Mouse (Mus musculus) heart, postnatal 14 days (tissue): ENCODE data around the gene Dmrtc1b. TPM values are rescaled to one million over a fixed set of nuclear protein-coding genes. Genes with fewer than 3 reads are reported as not detected.
"Not testable (repeated sequence)": the region's sequence is repeated elsewhere in the genome, so short reads cannot be mapped to it uniquely, and the experiment has no call there.

Experiments
- DNase-seq, 2 experiments: peaks; one replicate each; pipeline ENCODE4 v3.0.0; 2021 to 2022
- intact Hi-C: fragments of 180-260 bp; cut with DNase I; formaldehyde crosslinking; loops from one replicate; pipeline ENCODE4 v1.15.1; 2025
- long read RNA-seq, 2 experiments: library from polyadenylated mRNA; stranded (forward); transcript quantifications; one replicate each; pipeline ENCODE4 v2.0.0; 2021
- total RNA-seq, 2 experiments: library from RNA; stranded (reverse); gene quantifications; 2 replicates each; pipeline ENCODE4 v1.2.3; 2021

Dmrtc1b gene
- total RNA-seq = not detected
- long read RNA-seq, experiment 1 = 0 reads
- long read RNA-seq, experiment 2 = 0 reads

GRCm38 (mm10) chrX:102707535-102707934 lies at the start of gene Dmrtc1b, which contains the start of gene Gm9112:
Dmrtc1b (plus strand) TSS chrX:102707865.
Gm9112 (minus strand) TSS chrX:102707635.
- intact Hi-C loops, DNase-seq: not testable (repeated sequence)

- intact Hi-C loops = no loop called here
- peak; percentile 2 to 42 for DNase-seq
These were observed 47.0 kb upstream of the Dmrtc1b start for GRCm38 (mm10) chrX:102660712-102661111.

GRCm38 (mm10) chrX:102666641-102667040 lies 41.0 kb upstream of the Dmrtc1b start:
- intact Hi-C loops = no loop called here
- DNase-seq = no peak

- intact Hi-C loops, DNase-seq: not testable (repeated sequence)
These were observed 23.0 kb upstream of the Dmrtc1b start for GRCm38 (mm10) chrX:102684706-102685105.

GRCm38 (mm10) chrX:102686872-102687271 lies 20.8 kb upstream of the Dmrtc1b start, which contains the start of gene Gm3880:
Gm3880 (minus strand) TSS chrX:102686972.
- intact Hi-C loops, DNase-seq: not testable (repeated sequence)

- peak; percentile 2 to 55 for DNase-seq
- intact Hi-C loops = not testable (repeated sequence)
These were observed 18.4 kb upstream of the Dmrtc1b start for GRCm38 (mm10) chrX:102689252-102689651.

GRCm38 (mm10) chrX:102700636-102701035 lies 7.0 kb upstream of the Dmrtc1b start:
- DNase-seq = peak in 1 of 2 experiments; percentile 47
- intact Hi-C loops = not testable (repeated sequence)

- DNase-seq, intact Hi-C loops: not testable (repeated sequence)
These were observed 16.6 kb downstream of the Dmrtc1b start for GRCm38 (mm10) chrX:102724226-102724625.

Other genes starting within 250 kb of the Dmrtc1b start
- gene Hdac8, start 202.5 kb upstream of the Dmrtc1b start, total RNA-seq = 1 to 10 TPM; 4.7 to 5.1 TPM
- gene Phka1, start 63.6 kb upstream of the Dmrtc1b start, total RNA-seq = 10 to 100 TPM; 24.4 to 29.4 TPM
- gene Gm3880, start 20.9 kb upstream of the Dmrtc1b start, total RNA-seq = not detected
- gene Gm9112, start 230 bp upstream of the Dmrtc1b start, total RNA-seq = not detected
- not detected for gene Dmrtc1c1, start 95.1 kb downstream of the Dmrtc1b start, total RNA-seq
- not detected for gene Dmrtc1c2, start 146.8 kb downstream of the Dmrtc1b start, total RNA-seq
- gene 1700031F05Rik, start 160.1 kb downstream of the Dmrtc1b start, total RNA-seq = not detected
- not detected for gene Dmrtc1a, start 200.8 kb downstream of the Dmrtc1b start, total RNA-seq
- gene 1700011M02Rik, start 201.0 kb downstream of the Dmrtc1b start, total RNA-seq = not detected
- not detected for gene 1700018G05Rik, start 220.5 kb downstream of the Dmrtc1b start, total RNA-seq